Mouse (Mus musculus) bone marrow macrophage, adult 2 months (primary cell): Measurements from ENCODE around the gene Smyd5.
A peak's percentile ranks its signal among the peaks of the same experiment; 100 is the strongest.

Experiments used
- CTCF ChIP-seq: IDR thresholded peaks from 2 replicates; pipeline ENCODE4 v1.5.1; 2012; ENCODE audit warnings: low read depth, mild to moderate bottlenecking, low read length, moderate library complexity
- POLR2A ChIP-seq: IDR thresholded peaks from 2 replicates; pipeline ENCODE4 v1.6.1; 2012; ENCODE audit warnings: mild to moderate bottlenecking, low read depth, low read length, borderline replicate concordance

DNA sequence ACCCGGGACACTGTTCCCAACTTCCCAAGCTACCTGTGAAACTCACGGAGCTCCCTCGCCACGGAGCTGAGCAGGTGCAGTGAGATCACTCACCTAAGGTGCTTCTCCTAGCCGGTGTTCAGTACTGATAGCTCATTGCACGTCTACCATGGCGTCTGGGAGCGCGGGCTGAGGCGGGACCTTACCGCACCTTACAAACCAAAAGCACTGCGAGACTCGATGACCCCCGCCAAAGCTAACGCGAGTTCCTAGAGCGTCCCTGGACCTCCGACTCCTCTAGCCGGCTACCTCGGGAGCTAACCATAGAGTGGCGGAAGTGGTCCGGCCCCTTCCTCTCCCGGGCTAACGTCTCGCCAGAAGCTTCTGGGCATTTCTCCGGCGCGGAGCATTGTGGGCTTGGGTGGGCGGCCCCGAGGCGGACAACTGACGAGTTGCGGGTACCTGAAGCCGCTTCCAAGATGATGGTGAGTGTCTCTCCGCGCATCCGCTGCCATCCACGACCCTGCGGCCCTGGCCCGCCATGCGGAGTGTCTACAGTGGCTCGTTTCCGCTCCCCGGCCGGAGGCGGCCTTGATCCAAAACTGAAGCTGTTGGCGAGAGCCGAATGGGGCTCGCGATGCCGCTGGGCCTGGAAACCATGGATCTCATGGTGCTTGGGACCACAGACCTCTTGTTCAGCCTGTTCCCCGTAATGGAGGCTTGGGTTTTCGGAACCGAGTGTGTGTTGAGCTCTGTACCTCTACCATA is 20.0 kb downstream of the Smyd5 start, which contains the start of gene Pradc1:
- TF ChIP-seq CTCF (peak; percentile 64), POLR2A (no peak)
